Comparison of ENCODE assay signal across 8 mouse cellular contexts in the genomic region with DNA sequence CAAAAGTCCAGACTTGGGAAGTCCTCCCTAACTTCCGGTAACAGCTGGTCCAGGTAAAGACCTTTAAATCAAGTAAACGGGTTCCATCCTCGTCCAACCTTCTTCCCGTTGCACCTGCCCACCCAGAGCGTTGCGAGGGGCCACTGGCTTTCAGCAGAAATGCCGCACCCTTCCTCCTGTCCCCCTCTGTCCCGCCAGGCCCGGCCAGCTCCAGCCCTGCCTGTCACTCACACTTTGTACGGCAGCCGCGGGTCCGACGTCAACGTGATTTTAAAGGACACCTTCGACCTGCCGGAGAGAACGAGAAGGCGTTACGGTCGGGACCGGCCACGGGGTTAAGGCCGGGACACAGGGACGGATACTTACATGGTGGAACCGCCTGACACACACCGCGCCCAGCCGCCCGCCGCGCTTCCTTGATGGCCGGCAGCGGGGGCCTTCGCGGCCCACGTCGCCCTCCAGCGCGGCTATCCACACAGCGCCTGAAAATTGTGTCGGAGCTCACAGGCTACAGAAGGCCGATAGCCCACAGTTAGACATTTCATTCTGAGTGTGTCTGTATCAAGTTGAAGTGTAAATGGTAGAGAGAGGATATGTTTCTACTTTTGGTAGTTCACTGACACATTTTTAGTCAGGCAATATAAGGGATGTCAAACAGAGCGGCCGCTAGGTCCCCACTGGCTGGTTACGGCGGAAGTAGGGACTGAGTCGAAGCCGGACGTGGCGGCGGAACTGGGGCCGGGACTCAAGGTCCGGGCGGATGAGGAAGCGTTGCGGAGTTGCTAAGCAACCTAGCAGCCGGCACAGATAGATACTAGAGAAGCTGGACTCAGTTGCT. TPM values are rescaled to one million over a fixed set of nuclear protein-coding genes. Genes with fewer than 3 reads are reported as not detected.
DNase-seq lines count a peak whose midpoint lies in the region; ATAC-seq lines count a peak whose summit lies in the region.

A gene (minus strand): TSS at position 448 of the 838 bp plus-strand sequence.

- peak; percentile 98 for ATAC-seq in megakaryocyte progenitor cell, adult 5-6 weeks (replicated peaks; ENCODE audit: poor library complexity)

- DNase-seq in adipocyte (ENCODE audit: low spot score) = peak; percentile 98
- DNase-seq in embryo, embryonic 10 days (ENCODE audit: low spot score) = peak; percentile 98
- DNase-seq in gastrocnemius, postnatal 10 days = peak; percentile 88
- DNase-seq in induced T-regulatory cell, adult 2 months (ENCODE audit: low read depth) = peak; percentile 94
- DNase-seq in left cerebral cortex, adult 9 months (ENCODE audit: low spot score in 2 of 2) = peak; percentile 89 to 96
- peak; percentile 93 for DNase-seq in right cerebral cortex, postnatal 14 days
- peak; percentile 84 to 94 for DNase-seq in urinary bladder, postnatal 36 days (ENCODE audit: low spot score in 2 of 2)

RNA-seq across cellular contexts. Expression of the gene that starts here (rescaled TPM):
- total RNA-seq in gastrocnemius, postnatal 10 days (2021) = 10 to 100 TPM; 44.6 to 49.8 TPM
- total RNA-seq in megakaryocyte progenitor cell, adult 5-6 weeks (2015) = 74.9 and 80.7 TPM in 2 replicates
- total RNA-seq in megakaryocyte progenitor cell, adult 5-6 weeks (2017) = 92.7 and 148 TPM in 2 replicates

Comparison
In these comparisons a context has a peak if more than half of its experiments do, and no peak if none do; other contexts are left out.
1. Peak in every context shown above with its lines: DNase-seq and ATAC-seq.